Mouse (Mus musculus) CH12.LX (cell line): ENCODE measurements at regions not wholly inside any gene's neighbourhood (a gene's known extent, or its start where the extent isn't known, plus 50 kb on each side); places are given as distances from the start of the nearest gene placed in this dataset.

ENCODE experiments used
- BHLHE40 ChIP-seq: IDR thresholded peaks from 2 replicates; pipeline ENCODE4 v1.6.1; 2011; ENCODE audit warnings: mild to moderate bottlenecking, low read depth, low read length, improper control_type of control experiment
- CHD2 ChIP-seq: IDR thresholded peaks from 2 replicates; pipeline ENCODE4 v1.6.1; 2011; ENCODE audit warnings: low read length, improper control_type of control experiment
- CTCF ChIP-seq, 2 experiments: IDR thresholded peaks in 1 of 2; conservative IDR thresholded peaks in 1 of 2; 2 replicates each; pipeline ENCODE4 v1.5.1; 2011 to 2012; ENCODE audit warnings: low read depth in 2 of 2, low read length in 2 of 2, improper control_type of control experiment in 1 of 2, inconsistent platforms in 1 of 2, mild to moderate bottlenecking in 1 of 2, moderate library complexity in 1 of 2
- EP300 ChIP-seq: IDR thresholded peaks from 2 replicates; pipeline ENCODE4 v1.6.1; 2011; ENCODE audit warnings: low read length, improper control_type of control experiment
- JUN ChIP-seq: IDR thresholded peaks from 2 replicates; pipeline ENCODE4 v1.6.1; 2011; ENCODE audit warnings: low read depth, mild to moderate bottlenecking, low read length, improper control_type of control experiment, moderate library complexity; ENCODE audit not compliant: insufficient read depth
- MAZ ChIP-seq: IDR thresholded peaks from 2 replicates; pipeline ENCODE4 v1.6.1; 2012; ENCODE audit warnings: low read depth, mild to moderate bottlenecking, inconsistent platforms, low read length, improper control_type of control experiment, moderate library complexity
- MXI1 ChIP-seq: IDR thresholded peaks from 2 replicates; pipeline ENCODE4 v1.6.1; 2011; ENCODE audit warnings: mild to moderate bottlenecking, low read depth, low read length, improper control_type of control experiment
- NELFE ChIP-seq: IDR thresholded peaks from 2 replicates; pipeline ENCODE4 v1.6.1; 2011; ENCODE audit warnings: low read depth, low read length, improper control_type of control experiment
- NRF1 ChIP-seq: IDR thresholded peaks from 2 replicates; pipeline ENCODE4 v1.6.1; 2014; ENCODE audit warnings: low read depth, mild to moderate bottlenecking, inconsistent platforms, low read length, improper control_type of control experiment, moderate library complexity
- POLR2A ChIP-seq: IDR thresholded peaks from 2 replicates; pipeline ENCODE4 v1.6.1; 2011; ENCODE audit warnings: low read depth, mild to moderate bottlenecking, improper control_type of control experiment, low read length
- SIN3A ChIP-seq: IDR thresholded peaks from 2 replicates; pipeline ENCODE4 v1.6.1; 2012; ENCODE audit warnings: low read length, improper control_type of control experiment, inconsistent platforms
- TCF12 ChIP-seq: IDR thresholded peaks from 2 replicates; pipeline ENCODE4 v1.6.1; 2014; ENCODE audit warnings: low read depth, mild to moderate bottlenecking, inconsistent platforms, low read length, improper control_type of control experiment
- ZC3H11A ChIP-seq: IDR thresholded peaks from 2 replicates; pipeline ENCODE4 v1.6.1; 2012; ENCODE audit warnings: low read depth, mild to moderate bottlenecking, inconsistent platforms, low read length, improper control_type of control experiment
- ZNF384 ChIP-seq: IDR thresholded peaks from 2 replicates; pipeline ENCODE4 v1.6.1; 2012; ENCODE audit warnings: low read depth, low read length, improper control_type of control experiment, inconsistent platforms

GRCm38 (mm10) chr12:107046496-107046895 is 441.9 kb upstream of the 3110018I06Rik start:
- TF ChIP-seq CTCF (conservative IDR thresholded peaks at IDR 0.05 in 1 of 2, IDR thresholded peaks at IDR 0.05 in 1 of 2; ENCODE audit: low read depth in 2 of 2, low read length in 2 of 2) (no peak), BHLHE40 (no peak), SIN3A (no peak), MXI1 (no peak), ZNF384 (no peak), MAZ (no peak), EP300 (no peak), ZC3H11A (no peak), NELFE (no peak), TCF12 (no peak), NRF1 (no peak), POLR2A (no peak), JUN (no peak), CHD2 (no peak)
